Mouse (Mus musculus): ENCODE results near the gene Trim71. TPM values are rescaled to one million over a fixed set of nuclear protein-coding genes. Genes with fewer than 3 reads are reported as not detected.

The Trim71 gene
- polyA plus RNA-seq, 1 experiment: not detected

DNA sequence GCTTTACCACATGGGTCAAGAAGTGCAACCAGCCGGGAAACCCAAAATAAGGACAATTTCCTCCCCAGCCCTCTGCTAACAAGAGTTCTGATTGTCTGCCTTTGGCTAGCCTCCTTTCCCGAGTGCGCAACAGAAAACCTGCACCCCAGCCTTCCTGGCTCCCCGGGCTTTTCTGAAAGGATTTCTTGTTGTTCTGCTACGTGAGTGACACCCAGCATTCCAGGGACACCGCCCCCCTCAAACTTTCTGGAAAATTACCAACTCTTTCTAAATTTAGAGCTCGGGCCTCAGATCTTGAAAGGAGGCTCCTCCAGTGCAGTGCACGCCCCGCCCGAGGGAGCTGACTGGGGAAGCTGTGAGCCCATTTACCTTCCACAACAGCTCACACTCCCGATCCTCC is 48.8 kb downstream of the Trim71 start, which contains the start of gene C130032M10Rik:
Gene C130032M10Rik (plus strand): TSS at position 334 of the 400 bp plus-strand sequence.
- H3K4me3 ChIP-seq (ENCODE audit: insufficient read depth, low read length): no peak within 1 kb of the TSS
- no peak for TF ChIP-seq POLR2A (IDR thresholded peaks at IDR 0.05; ENCODE audit: borderline replicate concordance, low read depth, low read length)
- TF ChIP-seq CTCF (IDR thresholded peaks at IDR 0.05; ENCODE audit: low read depth, low read length): no peak

GRCm38 (mm10) chr9:114512831-114513230 is 51.3 kb downstream of the Trim71 start:
- no peak overlapping the region for H3K4me3 ChIP-seq (ENCODE audit: insufficient read depth, low read length)
- H3K4me1 ChIP-seq (ENCODE audit: control insufficient read depth, insufficient read depth, low read length): peaks cover under 1% of the 10 kb centered on the region; the same call in 1 of the 2 replicates

More for the DNA sequence above, 48.8 kb downstream of the Trim71 start, which contains the start of gene C130032M10Rik:
- Histone ChIP-seq H3K4me1 (ENCODE audit: control insufficient read depth, insufficient read depth, low read length) (no peaks in the 10 kb centered on the region), H3K27ac (ENCODE audit: insufficient read depth, low read depth, low read length) (no peak within 1 kb of the TSS)

GRCm38 (mm10) chr9:114509785-114510184 is 54.4 kb downstream of the Trim71 start:
- Histone ChIP-seq H3K27ac (ENCODE audit: insufficient read depth, low read depth, low read length) (no peak overlapping the region), H3K4me3 (ENCODE audit: insufficient read depth, low read length) (no peak overlapping the region), H3K4me1 (ENCODE audit: control insufficient read depth, insufficient read depth, low read length) (peaks cover 10% of the 10 kb centered on the region)
- TF ChIP-seq CTCF (IDR thresholded peaks at IDR 0.05; ENCODE audit: low read depth, low read length) (no peak), POLR2A (IDR thresholded peaks at IDR 0.05; ENCODE audit: borderline replicate concordance, low read depth, low read length) (no peak)

More at GRCm38 (mm10) chr9:114512831-114513230, 51.3 kb downstream of the Trim71 start:
- TF ChIP-seq CTCF (IDR thresholded peaks at IDR 0.05; ENCODE audit: low read depth, low read length) (no peak), POLR2A (IDR thresholded peaks at IDR 0.05; ENCODE audit: borderline replicate concordance, low read depth, low read length) (no peak)
- no peak overlapping the region for H3K27ac ChIP-seq (ENCODE audit: insufficient read depth, low read depth, low read length)

GRCm38 (mm10) chr9:114507421-114507820 is 56.7 kb downstream of the Trim71 start:
- Histone ChIP-seq H3K27ac (ENCODE audit: insufficient read depth, low read depth, low read length) (no peak overlapping the region), H3K4me3 (ENCODE audit: insufficient read depth, low read length) (0 out of 2 replicates have a peak overlapping the region, but pooled peaks have one; percentile 24), H3K4me1 (ENCODE audit: control insufficient read depth, insufficient read depth, low read length) (peaks cover 10% of the 10 kb centered on the region)
- no peak for TF ChIP-seq POLR2A (IDR thresholded peaks at IDR 0.05; ENCODE audit: borderline replicate concordance, low read depth, low read length)
- no peak for TF ChIP-seq CTCF (IDR thresholded peaks at IDR 0.05; ENCODE audit: low read depth, low read length)

- no peak overlapping the region for H3K4me3 ChIP-seq (ENCODE audit: insufficient read depth, low read length)
- peaks cover 10% of the 10 kb centered on the region for H3K4me1 ChIP-seq (ENCODE audit: control insufficient read depth, insufficient read depth, low read length)
- TF ChIP-seq POLR2A (IDR thresholded peaks at IDR 0.05; ENCODE audit: borderline replicate concordance, low read depth, low read length): no peak
- no peak for TF ChIP-seq CTCF (IDR thresholded peaks at IDR 0.05; ENCODE audit: low read depth, low read length)
- H3K27ac ChIP-seq (ENCODE audit: insufficient read depth, low read depth, low read length): no peak overlapping the region
Measured at GRCm38 (mm10) chr9:114506564-114506963, 57.6 kb downstream of the Trim71 start.

- H3K4me1 ChIP-seq (ENCODE audit: control insufficient read depth, insufficient read depth, low read length): peaks cover 10% of the 10 kb centered on the region
- TF ChIP-seq CTCF (IDR thresholded peaks at IDR 0.05; ENCODE audit: low read depth, low read length) (no peak), POLR2A (IDR thresholded peaks at IDR 0.05; ENCODE audit: borderline replicate concordance, low read depth, low read length) (no peak)
- H3K27ac ChIP-seq (ENCODE audit: insufficient read depth, low read depth, low read length): no peak within 1 kb of the TSS
- H3K4me3 ChIP-seq (ENCODE audit: insufficient read depth, low read length): no peak within 1 kb of the TSS
Measured at GRCm38 (mm10) chr9:114504816-114505215, 59.4 kb downstream of the Trim71 start, which contains the start of gene Ccr4. Gene Ccr4, minus strand, starts transcription at chr9:114504916.

GRCm38 (mm10) chr9:114502711-114503427 is 61.3 kb downstream of the Trim71 start:
- TF ChIP-seq CTCF (IDR thresholded peaks at IDR 0.05; ENCODE audit: low read depth, low read length) (no peak), POLR2A (IDR thresholded peaks at IDR 0.05; ENCODE audit: borderline replicate concordance, low read depth, low read length) (no peak)

GRCm38 (mm10) chr9:114501913-114502312 is 62.3 kb downstream of the Trim71 start:
- no peak overlapping the region for H3K4me3 ChIP-seq (ENCODE audit: insufficient read depth, low read length)
- TF ChIP-seq POLR2A (IDR thresholded peaks at IDR 0.05; ENCODE audit: borderline replicate concordance, low read depth, low read length) (no peak), CTCF (IDR thresholded peaks at IDR 0.05; ENCODE audit: low read depth, low read length) (no peak)
- peaks cover 10% of the 10 kb centered on the region for H3K4me1 ChIP-seq (ENCODE audit: control insufficient read depth, insufficient read depth, low read length)
- no peak overlapping the region for H3K27ac ChIP-seq (ENCODE audit: insufficient read depth, low read depth, low read length)

More at GRCm38 (mm10) chr9:114502711-114503427, 61.3 kb downstream of the Trim71 start:
- Histone ChIP-seq H3K4me1 (ENCODE audit: control insufficient read depth, insufficient read depth, low read length) (peaks cover 10% of the 10 kb centered on the region), H3K27ac (ENCODE audit: insufficient read depth, low read depth, low read length) (no peak overlapping the region), H3K4me3 (ENCODE audit: insufficient read depth, low read length) (no peak overlapping the region)

DNA sequence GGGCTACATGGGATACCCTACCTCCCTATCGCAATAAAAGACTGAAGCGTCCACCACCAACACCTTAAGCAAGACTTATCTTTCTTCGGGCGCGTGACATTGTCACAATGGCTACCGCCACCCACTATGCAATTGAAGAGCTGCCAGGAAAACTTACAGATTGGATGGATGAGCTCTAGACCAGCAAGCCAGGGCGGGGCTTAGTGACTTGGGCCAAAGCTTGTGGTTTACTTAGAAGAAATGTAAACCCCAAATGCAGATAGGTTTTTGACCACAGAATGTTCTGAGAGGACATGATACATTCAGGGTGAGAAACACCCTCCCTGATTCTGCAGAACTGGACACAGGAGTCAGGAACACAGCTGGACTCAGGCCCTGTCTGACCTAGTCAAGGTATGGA is 63.1 kb downstream of the Trim71 start:
- TF ChIP-seq CTCF (IDR thresholded peaks at IDR 0.05; ENCODE audit: low read depth, low read length) (no peak), POLR2A (IDR thresholded peaks at IDR 0.05; ENCODE audit: borderline replicate concordance, low read depth, low read length) (no peak)
- peaks cover 7% of the 10 kb centered on the region for H3K4me1 ChIP-seq (ENCODE audit: control insufficient read depth, insufficient read depth, low read length)
- H3K4me3 ChIP-seq (ENCODE audit: insufficient read depth, low read length): no peak overlapping the region
- no peak overlapping the region for H3K27ac ChIP-seq (ENCODE audit: insufficient read depth, low read depth, low read length)

Measured in bone marrow macrophage, adult 2 months (primary cell).